Mouse (Mus musculus): ENCODE results near the gene Prpf31.

DNA sequence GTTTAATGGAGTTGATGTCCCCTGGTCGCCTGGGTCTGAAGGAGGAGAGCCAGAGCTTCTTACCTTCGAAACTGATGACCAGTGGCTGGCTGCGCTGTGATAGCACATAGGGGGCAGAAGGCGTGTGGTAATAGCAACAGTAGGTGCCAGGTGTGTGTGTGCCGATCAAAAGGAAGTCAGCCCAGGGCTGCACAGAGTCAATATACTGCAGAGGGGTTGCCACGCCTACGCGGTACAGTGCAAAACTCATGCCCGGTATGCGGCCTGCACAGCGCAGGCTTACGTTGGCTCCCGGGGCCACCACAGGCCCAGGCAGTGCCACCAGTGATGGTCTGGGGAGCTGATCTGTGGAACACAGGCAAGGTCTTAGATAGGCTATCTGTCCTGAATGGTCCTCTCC lies 18.8 kb upstream of the Prpf31 start:
- no peak for TF ChIP-seq EP300 (IDR thresholded peaks at IDR 0.05; ENCODE audit: low read depth)
- no peak for TF ChIP-seq CTCF (IDR thresholded peaks at IDR 0.05; ENCODE audit: low read depth)

All from heart, postnatal 0 days (tissue).